12 mouse cellular contexts compared by ENCODE assay signal in the genomic region with DNA sequence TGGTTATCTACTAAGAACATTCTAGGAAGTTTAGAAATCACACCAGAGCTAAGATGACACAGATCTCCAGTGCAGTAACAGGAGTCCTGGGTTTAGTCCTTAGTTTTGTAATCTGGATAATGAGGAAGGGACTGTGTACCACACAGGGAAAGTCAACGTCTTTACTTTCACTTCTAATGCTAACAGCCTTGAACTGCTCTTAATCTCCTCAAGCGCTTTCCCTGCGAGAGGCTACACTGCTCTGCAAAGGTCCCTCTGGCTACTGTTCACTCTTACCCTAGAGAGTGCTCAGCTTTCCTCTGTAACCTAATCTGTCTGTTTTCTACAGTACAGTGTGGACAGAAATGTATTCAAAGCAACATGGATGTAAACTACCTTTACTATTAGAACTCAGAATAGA. TPM values are rescaled to one million over a fixed set of nuclear protein-coding genes. Genes with fewer than 3 reads are reported as not detected.
DNase-seq lines count a peak whose midpoint lies in the region; ATAC-seq lines count a peak whose summit lies in the region.
"Had no signal": no experiment of that assay in that cellular context is flagged by ENCODE, and none has a peak within 500 bp of the region (broad histone marks: within the 10 kb centered on the region; RNA-seq: fewer than 3 reads in every experiment).

No protein-coding gene starts in this region.

- H3K27me3 ChIP-seq in heart, embryonic 14.5 days (ENCODE audit: control insufficient read depth, insufficient read depth, low read length) = no peaks in the 10 kb centered on the region
- H3K27me3 ChIP-seq in midbrain, embryonic 15.5 days (replicated peaks) = no peaks in the 10 kb centered on the region
- no peaks in the 10 kb centered on the region for H3K27me3 ChIP-seq in midbrain, embryonic 11.5 days (ENCODE audit: control insufficient read depth, insufficient read depth, low read length)
- H3K27me3 ChIP-seq in intestine, embryonic 16.5 days (replicated peaks; ENCODE audit: control insufficient read depth, insufficient read depth, low read length) = no peaks in the 10 kb centered on the region
- H3K27me3 ChIP-seq: midbrain, embryonic 12.5 days had no signal

- peak overlapping the region; percentile 26; the same call in 1 of the 2 replicates for H3K9ac ChIP-seq in heart, embryonic 14.5 days (ENCODE audit: low read length)
- no peak overlapping the region for H3K9ac ChIP-seq in midbrain, embryonic 15.5 days
- no peak overlapping the region for H3K9ac ChIP-seq in midbrain, embryonic 11.5 days (ENCODE audit: low read length)
- no peak overlapping the region for H3K9ac ChIP-seq in intestine, embryonic 16.5 days (ENCODE audit: low read depth, low read length)
- H3K9ac ChIP-seq: midbrain, embryonic 12.5 days had no signal

- H3K27ac ChIP-seq in heart, embryonic 14.5 days (replicated peaks in 1 of 2; ENCODE audit: control insufficient read depth in 1 of 2, insufficient read depth in 1 of 2, low read depth in 2 of 2, low read length in 2 of 2) = no peak overlapping the region
- peak overlapping the region; percentile 21; the same call in 1 of the 2 replicates for H3K27ac ChIP-seq in midbrain, embryonic 15.5 days
- H3K27ac ChIP-seq in midbrain, embryonic 11.5 days (ENCODE audit: low read depth, low read length) = no peak overlapping the region
- no peak overlapping the region for H3K27ac ChIP-seq in intestine, embryonic 16.5 days (ENCODE audit: low read length)
- H3K27ac ChIP-seq: heart, adult 2 months; midbrain, embryonic 12.5 days had no signal

- H3K36me3 ChIP-seq in heart, embryonic 14.5 days (ENCODE audit: control insufficient read depth, insufficient read depth, low read length) = peaks cover 4% of the 10 kb centered on the region; the same call in 1 of the 2 replicates
- peaks cover 3% of the 10 kb centered on the region; the same call in 1 of the 2 replicates for H3K36me3 ChIP-seq in midbrain, embryonic 15.5 days (replicated peaks)
- H3K36me3 ChIP-seq in midbrain, embryonic 11.5 days (ENCODE audit: control insufficient read depth, insufficient read depth, low read length) = no peaks in the 10 kb centered on the region
- H3K36me3 ChIP-seq in intestine, embryonic 16.5 days (ENCODE audit: control insufficient read depth, insufficient read depth, low read length) = peaks cover 3% of the 10 kb centered on the region; the same call in 1 of the 2 replicates

- intact Hi-C loops in heart, postnatal 36 days (cut with DNase I) = no loop called here

- peak overlapping the region; percentile 33 for H3K4me2 ChIP-seq in heart, embryonic 14.5 days (ENCODE audit: low read length)
- H3K4me2 ChIP-seq in midbrain, embryonic 15.5 days = no peak overlapping the region
- H3K4me2 ChIP-seq in midbrain, embryonic 11.5 days = no peak overlapping the region
- no peak overlapping the region for H3K4me2 ChIP-seq in intestine, embryonic 16.5 days (ENCODE audit: low read depth, low read length)
- H3K4me2 ChIP-seq: midbrain, embryonic 12.5 days had no signal

- ATAC-seq in heart, embryonic 14.5 days (ENCODE audit: insufficient number of reproducible peaks, insufficient read depth, low FRiP score, low read depth) = no peak
- ATAC-seq in midbrain, embryonic 15.5 days (replicated peaks) = peak; percentile 45; the same call in 1 of the 2 replicates
- no peak for ATAC-seq in midbrain, embryonic 11.5 days (ENCODE audit: low FRiP score)
- ATAC-seq in inflammation-experienced regulatory T-cells, adult 6 months = peak; percentile 10
- ATAC-seq in intestine, embryonic 16.5 days = no peak

- no peak for DNase-seq in heart, postnatal 36 days
- DNase-seq in midbrain, embryonic 11.5 days (ENCODE audit: low spot score, missing footprints) = no peak
- no peak for DNase-seq in kidney, adult 11 months
- DNase-seq: cerebellum, adult 2 months; heart, adult 2 months; kidney, adult 9 months; right cerebral cortex, postnatal 25 days had no signal

- peaks cover 0 to 5% of the 10 kb centered on the region in 2 experiments; a peak in 1 of 4 replicates for H3K4me1 ChIP-seq in heart, embryonic 14.5 days (ENCODE audit: control insufficient read depth in 2 of 2, insufficient read depth in 2 of 2, low read length in 2 of 2)
- peaks cover 6% of the 10 kb centered on the region; the same call in 1 of the 2 replicates for H3K4me1 ChIP-seq in midbrain, embryonic 15.5 days
- H3K4me1 ChIP-seq in midbrain, embryonic 11.5 days (ENCODE audit: control insufficient read depth, insufficient read depth, low read length) = 0 out of 2 replicates have a peak, but pooled peaks cover 3% of the 10 kb centered on the region
- no peaks in the 10 kb centered on the region for H3K4me1 ChIP-seq in intestine, embryonic 16.5 days (ENCODE audit: control insufficient read depth, insufficient read depth, low read length)
- H3K4me1 ChIP-seq: midbrain, embryonic 12.5 days had no signal

- H3K9me3 ChIP-seq in heart, embryonic 14.5 days (ENCODE audit: control insufficient read depth, low read length) = no peaks in the 10 kb centered on the region
- no peaks in the 10 kb centered on the region for H3K9me3 ChIP-seq in midbrain, embryonic 15.5 days
- H3K9me3 ChIP-seq in midbrain, embryonic 11.5 days (ENCODE audit: control insufficient read depth, low read length) = no peaks in the 10 kb centered on the region
- no peaks in the 10 kb centered on the region for H3K9me3 ChIP-seq in intestine, embryonic 16.5 days (ENCODE audit: control insufficient read depth, low read length)
- H3K9me3 ChIP-seq: midbrain, embryonic 12.5 days had no signal

- no peak overlapping the region for H3K4me3 ChIP-seq in heart, embryonic 14.5 days (ENCODE audit: control insufficient read depth in 1 of 2, insufficient read depth in 1 of 2, low read depth in 1 of 2, low read length in 2 of 2)
- H3K4me3 ChIP-seq in midbrain, embryonic 15.5 days = no peak overlapping the region
- no peak overlapping the region for H3K4me3 ChIP-seq in midbrain, embryonic 11.5 days (ENCODE audit: low read depth, low read length)
- no peak overlapping the region for H3K4me3 ChIP-seq in intestine, embryonic 16.5 days (ENCODE audit: low read length)
- H3K4me3 ChIP-seq: heart, adult 2 months; midbrain, embryonic 12.5 days had no signal

- WGBS in heart, embryonic 14.5 days = 59% methylated on average over 3 of the region's 3 CpGs
- whole genome bisulfite sequencing in midbrain, embryonic 15.5 days = 34% methylated on average over 3 of the region's 3 CpGs
- 58% methylated on average over 3 of the region's 3 CpGs for WGBS in midbrain, embryonic 11.5 days
- 52% methylated on average over 3 of the region's 3 CpGs for WGBS in intestine, embryonic 16.5 days

RNA-seq across cellular contexts. Expression of gene Ankib1, which starts 30.7 kb away (rescaled TPM):
- polyA plus RNA-seq in heart, embryonic 14.5 days (2014; fragmentation: Nextera tagmentation; extraction: Ambion mirVana) = 8.0 and 8.9 TPM in 2 replicates
- total RNA-seq in heart, postnatal 36 days (2021) = 10 to 100 TPM; 21.8 to 24.0 TPM
- 19.7 and 21.2 TPM in 2 replicates for polyA plus RNA-seq in midbrain, embryonic 15.5 days (2015; fragmentation: Nextera tagmentation; extraction: Ambion mirVana)
- polyA plus RNA-seq in midbrain, embryonic 11.5 days (2014; fragmentation: Nextera tagmentation; extraction: Ambion mirVana) = 15.0 and 15.9 TPM in 2 replicates
- polyA plus RNA-seq in inflammation-experienced regulatory T-cells, adult 6 months (2017; shearing (Covaris generic)) = 10 to 100 TPM; 17.5 to 19.5 (median 18.8) TPM
- 5.0 and 5.8 TPM in 2 replicates for polyA plus RNA-seq in intestine, embryonic 16.5 days (2015; fragmentation: Nextera tagmentation; extraction: Ambion mirVana)

RNA-seq across cellular contexts. Expression of gene Krit1, which starts 31.0 kb away (rescaled TPM):
- polyA plus RNA-seq in heart, embryonic 14.5 days (2014; fragmentation: Nextera tagmentation; extraction: Ambion mirVana) = 38.4 and 41.4 TPM in 2 replicates
- 10 to 100 TPM; 30.9 to 33.5 TPM for total RNA-seq in heart, postnatal 36 days (2021)
- polyA plus RNA-seq in midbrain, embryonic 15.5 days (2015; fragmentation: Nextera tagmentation; extraction: Ambion mirVana) = 54.0 and 58.3 TPM in 2 replicates
- 68.0 and 77.8 TPM in 2 replicates for polyA plus RNA-seq in midbrain, embryonic 11.5 days (2014; fragmentation: Nextera tagmentation; extraction: Ambion mirVana)
- polyA plus RNA-seq in inflammation-experienced regulatory T-cells, adult 6 months (2017; shearing (Covaris generic)) = 100 to 1,000 TPM; 104 to 131 (median 120) TPM
- 27.5 and 29.2 TPM in 2 replicates for polyA plus RNA-seq in intestine, embryonic 16.5 days (2015; fragmentation: Nextera tagmentation; extraction: Ambion mirVana)

Comparison
In these comparisons a context has a peak if more than half of its experiments do, and no peak if none do; other contexts are left out.
1. ATAC-seq: peak in midbrain, embryonic 15.5 days (single experiment) and inflammation-experienced regulatory T-cells, adult 6 months (single experiment); none in heart, embryonic 14.5 days (single experiment), midbrain, embryonic 11.5 days (single experiment) and intestine, embryonic 16.5 days (single experiment).